In genomic region chr10:78007203-78007602, GRCm38 (mm10) we compare ENCODE assay signal across 10 mouse cellular contexts. TPM values are rescaled to one million over a fixed set of nuclear protein-coding genes. Genes with fewer than 3 reads are reported as not detected.
DNase-seq lines count a peak whose midpoint lies in the region; ATAC-seq and TF ChIP-seq lines count a peak whose summit lies in the region.
"Had no signal": no experiment of that assay in that cellular context is flagged by ENCODE, and none has a peak within 500 bp of the region (broad histone marks: within the 10 kb centered on the region; RNA-seq: fewer than 3 reads in every experiment).

No protein-coding gene starts in this region.

- H3K27ac ChIP-seq in heart, embryonic 14.5 days (replicated peaks in 1 of 2; ENCODE audit: control insufficient read depth in 1 of 2, insufficient read depth in 1 of 2, low read depth in 2 of 2, low read length in 2 of 2) = peak overlapping the region; percentile 4 to 100; a peak in 1 of 4 replicates
- H3K27ac ChIP-seq in brown adipose tissue, adult 24 weeks (replicated peaks; ENCODE audit: low read depth, low read length) = peak overlapping the region; percentile 83; the same call in 1 of the 2 replicates
- no peak overlapping the region for H3K27ac ChIP-seq in hindbrain, embryonic 16.5 days (ENCODE audit: low read depth, low read length)
- H3K27ac ChIP-seq in liver, postnatal 0 days (ENCODE audit: low read depth) = peak overlapping the region; percentile 62; the same call in 1 of the 2 replicates

- no peak for DNase-seq in heart, postnatal 25 days (ENCODE audit: low spot score)
- DNase-seq in liver, postnatal 0 days = no peak
- DNase-seq in embryo, embryonic 9.5 days (ENCODE audit: extremely low spot score) = no peak
- no peak for DNase-seq in frontal cortex, adult 2 months (ENCODE audit: extremely low spot score in 1 of 2, low spot score in 1 of 2)
- no peak for DNase-seq in layer of hippocampus, adult 9-11 months
- DNase-seq: cerebellum, adult 9-11 months; gastrocnemius, postnatal 14 days had no signal

- WGBS in heart, embryonic 14.5 days = 37% methylated on average over 7 of the region's 7 CpGs
- WGBS in hindbrain, embryonic 16.5 days = 62% methylated on average over 7 of the region's 7 CpGs
- WGBS in liver, postnatal 0 days (ENCODE audit: insufficient replicate concordance) = 9% methylated on average over 7 of the region's 7 CpGs

- H3K9ac ChIP-seq in heart, embryonic 14.5 days (ENCODE audit: low read length) = peak overlapping the region; percentile 14; the same call in 1 of the 2 replicates
- H3K9ac ChIP-seq in hindbrain, embryonic 16.5 days (ENCODE audit: low read depth, low read length) = no peak overlapping the region
- H3K9ac ChIP-seq in liver, postnatal 0 days (replicated peaks) = peak overlapping the region; percentile 70; the same call in 1 of the 2 replicates

- H3K4me1 ChIP-seq in heart, embryonic 14.5 days (ENCODE audit: control insufficient read depth in 2 of 2, insufficient read depth in 2 of 2, low read length in 2 of 2) = peaks cover 23 to 36% of the 10 kb centered on the region in 2 experiments
- peaks cover 20% of the 10 kb centered on the region for H3K4me1 ChIP-seq in brown adipose tissue, adult 24 weeks (ENCODE audit: control insufficient read depth, insufficient read depth, insufficient read length, low read length)
- peaks cover 35% of the 10 kb centered on the region for H3K4me1 ChIP-seq in hindbrain, embryonic 16.5 days (ENCODE audit: control insufficient read depth, insufficient read depth, low read depth, low read length)
- peaks cover 46% of the 10 kb centered on the region for H3K4me1 ChIP-seq in liver, postnatal 0 days (ENCODE audit: insufficient read depth)

- H3K9me3 ChIP-seq in heart, embryonic 14.5 days (ENCODE audit: control insufficient read depth, low read length) = no peaks in the 10 kb centered on the region
- H3K9me3 ChIP-seq in hindbrain, embryonic 16.5 days (ENCODE audit: control insufficient read depth, low read length) = no peaks in the 10 kb centered on the region
- no peaks in the 10 kb centered on the region for H3K9me3 ChIP-seq in liver, postnatal 0 days (ENCODE audit: low read length)

- peak overlapping the region; percentile 96 for H3K4me2 ChIP-seq in heart, embryonic 14.5 days (ENCODE audit: low read length)
- H3K4me2 ChIP-seq in hindbrain, embryonic 16.5 days (ENCODE audit: low read length) = peak overlapping the region; percentile 6; the same call in 1 of the 2 replicates
- H3K4me2 ChIP-seq in liver, postnatal 0 days (ENCODE audit: low read depth, low read length) = peak overlapping the region; percentile 87

- H3K27me3 ChIP-seq in heart, embryonic 14.5 days (ENCODE audit: control insufficient read depth, insufficient read depth, low read length) = no peaks in the 10 kb centered on the region
- H3K27me3 ChIP-seq in hindbrain, embryonic 16.5 days (replicated peaks; ENCODE audit: control insufficient read depth, insufficient read depth, low read length) = no peaks in the 10 kb centered on the region
- no peaks in the 10 kb centered on the region for H3K27me3 ChIP-seq in liver, postnatal 0 days (ENCODE audit: insufficient read depth, low read length)

- peaks cover 31% of the 10 kb centered on the region for H3K36me3 ChIP-seq in heart, embryonic 14.5 days (ENCODE audit: control insufficient read depth, insufficient read depth, low read length)
- 0 out of 2 replicates have a peak, but pooled peaks cover 2% of the 10 kb centered on the region for H3K36me3 ChIP-seq in hindbrain, embryonic 16.5 days (ENCODE audit: control insufficient read depth, insufficient read depth, low read length)
- peaks cover 12% of the 10 kb centered on the region; the same call in 1 of the 2 replicates for H3K36me3 ChIP-seq in liver, postnatal 0 days (replicated peaks; ENCODE audit: insufficient read depth, low read length)

- peak overlapping the region in 1 of 2 experiments; percentile 88; a peak in 1 of 4 replicates for H3K4me3 ChIP-seq in heart, embryonic 14.5 days (ENCODE audit: control insufficient read depth in 1 of 2, insufficient read depth in 1 of 2, low read depth in 1 of 2, low read length in 2 of 2)
- peak overlapping the region; percentile 85 for H3K4me3 ChIP-seq in brown adipose tissue, adult 24 weeks (ENCODE audit: insufficient read depth, low read depth, low read length)
- H3K4me3 ChIP-seq in hindbrain, embryonic 16.5 days (ENCODE audit: low read length) = no peak overlapping the region
- peak overlapping the region; percentile 80; the same call in 1 of the 2 replicates for H3K4me3 ChIP-seq in liver, postnatal 0 days (ENCODE audit: low read depth, low read length)

- intact Hi-C loops in heart, postnatal 25 days (cut with DNase I) = no loop called here

- TF ChIP-seq CTCF in liver, postnatal 0 days (IDR thresholded peaks at IDR 0.05; ENCODE audit: low read depth) = no peak

- TF ChIP-seq EP300 in liver, postnatal 0 days (IDR thresholded peaks at IDR 0.05; ENCODE audit: low read depth) = no peak

- ATAC-seq in heart, embryonic 14.5 days (ENCODE audit: insufficient number of reproducible peaks, insufficient read depth, low FRiP score, low read depth) = no peak
- ATAC-seq in hindbrain, embryonic 16.5 days = no peak
- no peak for ATAC-seq in liver, postnatal 0 days

RNA-seq across cellular contexts. Expression of gene Pfkl, which starts 2.7 kb away (rescaled TPM):
- polyA plus RNA-seq in heart, embryonic 14.5 days (2014; fragmentation: Nextera tagmentation; extraction: Ambion mirVana) = 168 and 170 TPM in 2 replicates
- 100 to 1,000 TPM; 106 to 115 TPM for total RNA-seq in heart, postnatal 25 days (2021)
- polyA plus RNA-seq in brown adipose tissue, adult 24 weeks (2012; ENCODE audit: insufficient read depth, insufficient read length, missing spikeins) = 326 and 453 TPM in 2 replicates
- 140 and 145 TPM in 2 replicates for polyA plus RNA-seq in hindbrain, embryonic 16.5 days (2015; fragmentation: Nextera tagmentation; extraction: Ambion mirVana)
- 23.5 and 31.3 TPM in 2 replicates for polyA plus RNA-seq in liver, postnatal 0 days (2015; fragmentation: Nextera tagmentation; extraction: Ambion mirVana)
- polyA plus RNA-seq in frontal cortex, adult 2 months (2012; rRNA removed) = 164 and 180 TPM in 2 replicates

RNA-seq across cellular contexts. Expression of gene 1810043G02Rik, which starts 28.9 kb away (rescaled TPM):
- 18.6 and 21.1 TPM in 2 replicates for polyA plus RNA-seq in heart, embryonic 14.5 days (2014; fragmentation: Nextera tagmentation; extraction: Ambion mirVana)
- 10 to 100 TPM in 1 of 2 experiments, 1 to 10 TPM in 1; 9.7 to 11.1 TPM for total RNA-seq in heart, postnatal 25 days (2021)
- polyA plus RNA-seq in brown adipose tissue, adult 24 weeks (2012; ENCODE audit: insufficient read depth, insufficient read length, missing spikeins) = 16.0 and 16.4 TPM in 2 replicates
- 53.9 and 56.7 TPM in 2 replicates for polyA plus RNA-seq in hindbrain, embryonic 16.5 days (2015; fragmentation: Nextera tagmentation; extraction: Ambion mirVana)
- polyA plus RNA-seq in liver, postnatal 0 days (2015; fragmentation: Nextera tagmentation; extraction: Ambion mirVana) = 4.0 and 4.4 TPM in 2 replicates
- 66.6 and 82.8 TPM in 2 replicates for polyA plus RNA-seq in frontal cortex, adult 2 months (2012; rRNA removed)

RNA-seq across cellular contexts. Expression of gene Dnmt3l, which starts 34.5 kb away (rescaled TPM):
- polyA plus RNA-seq in heart, embryonic 14.5 days (2014; fragmentation: Nextera tagmentation; extraction: Ambion mirVana) = not detected in 2 replicates
- total RNA-seq in heart, postnatal 25 days (2021) = under 1 TPM in 1 of 2 experiments, not detected in 1; 0.22 TPM
- polyA plus RNA-seq in brown adipose tissue, adult 24 weeks (2012; ENCODE audit: insufficient read depth, insufficient read length, missing spikeins) = 2.3 and 2.7 TPM in 2 replicates
- polyA plus RNA-seq in hindbrain, embryonic 16.5 days (2015; fragmentation: Nextera tagmentation; extraction: Ambion mirVana) = not detected in 2 replicates
- polyA plus RNA-seq in liver, postnatal 0 days (2015; fragmentation: Nextera tagmentation; extraction: Ambion mirVana) = not detected in 2 replicates
- polyA plus RNA-seq in frontal cortex, adult 2 months (2012; rRNA removed) = 0.34 and 0.52 TPM in 2 replicates
- total RNA-seq: gastrocnemius, postnatal 14 days had no signal

RNA-seq across cellular contexts. Expression of gene Aire, which starts 36.2 kb away (rescaled TPM):
- 0.16 TPM in 1 of 2 replicates, not detected in the other for polyA plus RNA-seq in heart, embryonic 14.5 days (2014; fragmentation: Nextera tagmentation; extraction: Ambion mirVana)
- not detected for total RNA-seq in heart, postnatal 25 days (2021)
- not detected in 2 replicates for polyA plus RNA-seq in brown adipose tissue, adult 24 weeks (2012; ENCODE audit: insufficient read depth, insufficient read length, missing spikeins)
- polyA plus RNA-seq in hindbrain, embryonic 16.5 days (2015; fragmentation: Nextera tagmentation; extraction: Ambion mirVana) = 0.06 TPM in 1 of 2 replicates, not detected in the other
- not detected in 2 replicates for polyA plus RNA-seq in liver, postnatal 0 days (2015; fragmentation: Nextera tagmentation; extraction: Ambion mirVana)
- polyA plus RNA-seq in frontal cortex, adult 2 months (2012; rRNA removed) = 0.13 and 0.30 TPM in 2 replicates
- total RNA-seq: gastrocnemius, postnatal 14 days had no signal

RNA-seq across cellular contexts. Expression of gene Trpm2, which starts 36.8 kb away (rescaled TPM):
- 0.07 and 0.51 TPM in 2 replicates for polyA plus RNA-seq in heart, embryonic 14.5 days (2014; fragmentation: Nextera tagmentation; extraction: Ambion mirVana)
- under 1 TPM; 0.55 to 0.56 TPM for total RNA-seq in heart, postnatal 25 days (2021)
- polyA plus RNA-seq in brown adipose tissue, adult 24 weeks (2012; ENCODE audit: insufficient read depth, insufficient read length, missing spikeins) = 0.63 TPM in 1 of 2 replicates, not detected in the other
- polyA plus RNA-seq in hindbrain, embryonic 16.5 days (2015; fragmentation: Nextera tagmentation; extraction: Ambion mirVana) = 7.8 and 9.9 TPM in 2 replicates
- 1.5 and 1.7 TPM in 2 replicates for polyA plus RNA-seq in liver, postnatal 0 days (2015; fragmentation: Nextera tagmentation; extraction: Ambion mirVana)
- polyA plus RNA-seq in frontal cortex, adult 2 months (2012; rRNA removed) = 22.5 and 28.3 TPM in 2 replicates

Comparison
In these comparisons a context has a peak if more than half of its experiments do, and no peak if none do; other contexts are left out.
1. H3K4me2 ChIP-seq: peak in every context shown above with its lines; median percentile 96 in heart, embryonic 14.5 days; 87 in liver, postnatal 0 days; 6 in hindbrain, embryonic 16.5 days.